Mouse (Mus musculus): ENCODE measurements around the gene Gm6034.
"Not testable (repeated sequence)": the region's sequence is repeated elsewhere in the genome, so short reads cannot be mapped to it uniquely, and the experiment has no call there.

The Gm6034 gene

DNA sequence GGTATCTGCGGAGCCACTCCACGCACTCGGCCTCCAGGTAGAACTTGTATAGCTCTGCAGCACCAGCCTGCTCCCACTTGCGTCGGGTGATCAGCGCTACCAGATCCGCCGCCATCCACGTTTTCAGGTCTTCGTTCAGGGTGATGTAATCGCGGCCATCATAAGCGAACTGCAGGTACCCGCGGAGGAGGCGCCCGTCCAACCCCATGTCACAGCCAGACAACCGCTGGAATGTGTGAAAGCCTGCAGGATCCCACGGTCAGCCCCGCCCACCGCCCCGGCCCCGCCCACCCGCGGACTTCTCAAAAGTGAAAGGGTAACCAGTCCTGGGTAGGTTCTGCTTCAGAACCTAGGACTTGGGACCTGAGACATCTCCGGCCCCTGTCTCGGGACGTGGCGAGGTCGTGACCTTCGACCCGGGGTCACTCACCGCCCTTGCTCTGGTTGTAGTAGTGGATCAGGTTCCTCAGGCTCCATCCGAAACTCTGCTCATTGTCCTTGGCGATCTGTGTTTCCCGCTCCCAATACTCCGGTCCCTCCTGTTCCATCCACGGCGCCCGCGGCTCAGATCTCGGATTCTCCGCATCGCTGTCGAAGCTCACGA, 40.6 kb downstream of the Gm6034 start:
- peak in 1 of 2 experiments; percentile 47 for DNase-seq

DNA sequence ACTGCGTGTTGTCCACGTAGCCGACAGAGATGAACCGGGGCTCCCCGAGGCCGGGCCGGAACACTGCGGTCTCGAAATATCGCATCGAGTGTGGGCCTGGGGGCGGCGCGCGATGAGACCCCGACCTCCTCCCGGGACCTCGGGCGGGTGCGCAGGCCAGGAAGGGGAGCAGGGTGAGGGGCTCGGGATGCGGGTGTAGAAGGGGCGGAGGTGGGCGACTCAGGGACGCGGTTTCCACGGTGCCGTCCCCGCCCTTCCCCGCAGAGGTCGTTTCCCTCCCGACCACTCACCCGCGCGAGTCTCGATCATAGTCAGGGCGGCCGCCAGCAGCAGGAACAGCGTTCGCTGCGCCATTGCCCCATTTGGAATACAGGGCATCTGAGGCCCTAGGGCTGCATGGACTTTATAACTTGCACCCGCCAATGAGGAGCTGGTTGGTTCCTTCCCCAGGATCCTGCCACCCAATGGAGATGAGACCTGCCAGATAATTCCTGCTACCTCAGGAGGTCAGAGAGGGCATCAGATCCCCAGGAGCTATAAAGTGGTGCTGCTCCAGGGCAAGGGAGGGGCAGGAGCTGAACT, 41.2 kb downstream of the Gm6034 start:
- DNase-seq = peak in 1 of 2 experiments; percentile 13

DNA sequence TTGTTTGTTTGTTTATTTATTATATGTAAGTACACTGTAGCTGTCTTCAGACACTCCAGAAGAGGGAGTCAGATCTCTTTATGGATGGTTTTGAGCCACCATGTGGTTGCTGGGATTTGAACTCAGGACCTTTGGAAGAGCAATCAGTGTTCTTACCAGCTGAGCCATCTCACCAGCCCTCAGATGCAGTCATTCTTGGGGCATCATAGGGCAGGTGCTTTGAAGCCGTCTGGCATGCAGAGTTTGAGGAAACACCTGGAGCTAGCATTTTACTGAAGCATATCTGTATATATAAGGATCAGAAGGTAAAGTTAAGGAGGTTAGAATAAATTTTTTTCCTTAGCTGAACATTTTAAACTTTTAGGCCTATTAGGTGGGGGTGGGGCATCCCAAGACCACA, 43.2 kb downstream of the Gm6034 start:
- not testable (repeated sequence) for DNase-seq

DNA sequence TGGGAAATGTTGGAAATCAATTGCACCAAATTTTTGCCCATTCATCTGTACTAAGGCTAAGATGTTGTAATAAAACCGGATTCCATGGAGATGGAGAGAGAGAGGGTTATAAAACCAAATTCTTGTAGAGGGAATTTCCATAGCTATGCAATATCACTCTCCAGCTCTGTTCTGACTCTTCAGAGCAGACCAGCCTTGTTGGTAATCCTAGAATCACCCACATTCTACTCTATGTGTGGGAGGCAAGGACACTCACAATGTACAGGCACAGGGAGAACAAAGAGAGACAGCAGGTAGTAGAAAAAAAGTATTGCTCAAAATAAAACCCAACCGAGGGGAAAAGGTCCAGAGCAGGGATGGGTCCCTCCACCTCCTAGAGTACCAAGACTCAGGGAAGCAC, 49.2 kb downstream of the Gm6034 start:
- not testable (repeated sequence) for DNase-seq

DNA sequence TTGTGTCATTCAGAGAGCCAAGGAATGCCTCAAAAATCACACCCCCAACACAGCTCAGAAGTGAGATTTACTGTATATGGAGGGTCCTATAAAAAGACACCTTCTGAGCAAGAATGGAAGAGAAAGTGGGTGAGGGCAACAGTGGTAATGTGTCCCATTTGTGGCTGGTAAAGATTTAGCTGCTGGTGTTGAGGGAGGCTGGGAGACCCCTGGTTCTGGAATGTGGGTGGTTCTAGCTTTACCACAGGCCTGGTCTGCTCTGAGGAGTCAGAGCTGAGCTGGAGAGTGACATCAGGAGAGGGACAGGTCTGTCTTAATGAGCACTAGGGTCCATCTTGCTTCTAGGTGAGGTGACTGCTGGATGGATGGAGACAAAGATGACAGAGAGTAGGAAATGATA, 49.8 kb downstream of the Gm6034 start:
- not testable (repeated sequence) for DNase-seq

DNA sequence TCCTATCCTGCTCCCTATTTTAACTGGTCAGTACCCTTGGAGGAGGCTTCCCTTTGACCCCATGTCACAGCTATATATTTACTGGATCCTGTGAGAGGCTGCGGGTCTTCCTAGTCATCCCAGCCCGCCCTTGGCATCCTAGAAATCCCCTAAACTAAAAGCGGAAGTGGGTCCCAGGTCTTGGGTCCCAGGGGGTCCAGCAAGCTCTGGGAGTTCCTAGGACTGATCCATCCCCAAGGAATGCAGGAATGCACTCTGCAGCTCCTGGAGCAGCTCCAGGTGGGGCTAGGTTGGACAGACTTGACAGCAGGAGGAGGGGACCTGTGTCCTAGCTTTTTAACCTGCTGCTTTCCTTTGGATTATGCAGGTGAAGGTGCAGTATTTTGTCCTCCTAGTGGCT, 51.2 kb downstream of the Gm6034 start:
- no peak for DNase-seq

DNA sequence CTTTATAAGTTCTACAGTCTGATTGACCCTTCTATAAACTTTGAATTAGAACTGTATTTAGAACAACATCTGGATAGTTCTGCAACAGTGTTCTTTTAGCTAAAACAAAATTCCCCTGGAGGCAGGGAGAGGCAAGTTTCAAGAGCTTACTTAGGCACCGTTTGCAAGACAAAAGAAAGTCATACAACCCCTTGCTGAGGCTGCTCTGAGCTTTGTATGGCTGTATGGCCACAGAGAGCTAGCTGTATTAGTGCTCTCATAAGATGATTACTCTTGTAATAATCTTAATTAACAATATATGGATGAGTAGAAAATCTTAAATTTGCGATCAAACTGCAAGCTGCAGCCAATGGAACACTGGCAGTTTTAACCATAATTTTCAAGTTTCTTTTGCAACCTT, 56.8 kb downstream of the Gm6034 start:
- not testable (repeated sequence) for DNase-seq

DNA sequence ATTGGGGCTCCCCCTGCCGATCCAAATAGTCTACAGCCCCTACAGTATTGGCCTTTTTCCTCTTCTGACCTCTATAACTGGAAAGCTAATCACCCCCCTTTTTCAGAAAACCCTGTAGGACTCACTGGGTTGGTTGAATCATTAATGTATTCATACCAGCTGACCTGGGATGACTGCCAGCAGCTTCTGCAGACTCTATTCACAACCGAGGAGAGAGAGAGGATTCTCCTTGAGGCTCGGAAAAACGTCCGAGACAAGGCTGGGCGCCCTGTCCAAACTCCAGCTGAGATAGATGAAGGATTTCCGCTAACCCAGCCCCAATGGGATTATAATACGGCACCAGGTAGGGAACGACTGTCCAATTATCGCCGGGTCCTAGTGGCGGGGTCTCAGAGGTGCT, 59.3 kb downstream of the Gm6034 start:
- not testable (repeated sequence) for DNase-seq

Data from spleen, adult 18-20 months (tissue).